Mouse (Mus musculus) right cerebral cortex, adult 2 months (tissue): Measurements from ENCODE around the gene Chek2.
A peak's percentile ranks its signal among the peaks of the same experiment; 100 is the strongest.
"Not testable (repeated sequence)": the region's sequence is repeated elsewhere in the genome, so short reads cannot be mapped to it uniquely, and the experiment has no call there.

Source experiments
- DNase-seq, 2 experiments: peaks; one replicate each; pipeline ENCODE4 v3.0.0; 2021 to 2022; ENCODE audit warnings: low spot score in 2 of 2

Gene Chek2

DNA sequence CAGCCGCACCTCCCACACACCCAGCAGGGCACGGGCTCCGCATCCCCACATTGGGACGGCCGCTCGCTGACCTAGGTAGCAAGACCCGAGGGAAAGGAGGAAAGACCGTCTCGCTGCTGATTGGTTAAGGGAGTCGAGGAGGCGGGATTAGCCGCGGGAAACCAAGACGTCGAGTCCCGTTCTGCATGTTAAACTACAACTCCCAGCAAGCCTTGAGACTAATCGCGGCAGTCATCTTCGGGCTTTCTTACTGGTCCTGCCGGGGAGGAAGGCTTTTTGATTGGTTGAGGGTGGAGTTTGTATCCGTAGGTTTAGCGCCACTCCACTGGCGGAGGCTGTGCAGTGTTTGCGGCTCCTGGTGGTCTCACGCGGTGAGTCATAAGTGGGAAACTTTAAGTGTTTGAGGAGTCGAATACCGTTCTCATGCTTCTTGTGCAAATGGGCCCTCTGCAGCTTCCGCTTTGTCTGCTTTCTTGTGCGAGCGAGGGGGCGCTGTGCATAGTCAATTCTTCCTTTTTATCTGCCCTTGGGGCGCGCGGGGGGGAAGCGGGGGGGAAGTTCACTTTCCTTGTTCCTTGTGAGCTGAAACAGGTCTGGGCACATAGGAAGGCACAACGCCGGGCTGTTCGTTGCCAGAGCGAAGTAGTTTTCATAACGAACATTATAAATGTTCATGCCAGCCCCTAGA, at the start of gene Chek2, which contains the start of gene Hscb:
Chek2 (plus strand) TSS at position 302 of the 688 bp plus-strand sequence.
Hscb (minus strand) TSS at position 100 of the 688 bp plus-strand sequence.
- DNase-seq: peak; percentile 99

DNA sequence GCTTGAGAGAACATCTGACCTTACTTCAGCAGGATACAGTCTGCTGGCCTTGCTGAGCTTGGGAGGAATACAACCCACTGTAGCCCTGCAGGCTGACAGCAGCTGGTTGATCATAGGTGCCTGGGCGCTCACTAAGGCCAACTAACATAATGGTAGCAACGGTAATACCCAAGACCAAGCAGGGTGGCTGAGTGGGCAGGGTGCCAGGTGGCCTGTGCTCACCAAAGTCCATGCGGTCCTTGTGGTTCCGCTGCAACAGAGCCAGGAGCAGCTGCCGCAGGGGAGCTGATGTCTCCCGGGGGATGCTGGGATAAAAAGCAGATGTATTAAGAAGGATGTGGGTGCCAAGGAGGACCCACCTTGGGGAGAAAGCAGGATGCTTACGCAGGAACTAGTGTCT, 45.4 kb upstream of the Chek2 start:
- no peak for DNase-seq

DNA sequence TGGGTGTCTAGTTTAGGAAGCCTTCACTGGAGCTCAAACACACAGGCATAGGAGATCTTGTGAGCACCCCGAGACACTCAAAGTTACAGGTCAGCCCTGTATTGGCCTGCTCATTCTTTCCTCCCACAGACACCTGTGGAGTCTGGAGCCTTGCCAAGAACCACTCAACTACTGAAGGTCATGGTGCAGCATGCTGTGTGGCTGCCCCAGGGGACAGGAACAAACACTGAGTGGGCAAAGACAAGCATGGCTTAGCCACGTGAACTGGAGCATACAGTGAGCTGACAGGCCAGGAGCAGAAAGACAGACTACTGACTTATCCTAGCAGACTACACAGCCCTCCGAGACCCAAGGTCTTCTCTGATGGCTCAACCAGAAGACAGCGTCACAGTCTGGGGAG, 42.1 kb upstream of the Chek2 start:
- no peak for DNase-seq

DNA sequence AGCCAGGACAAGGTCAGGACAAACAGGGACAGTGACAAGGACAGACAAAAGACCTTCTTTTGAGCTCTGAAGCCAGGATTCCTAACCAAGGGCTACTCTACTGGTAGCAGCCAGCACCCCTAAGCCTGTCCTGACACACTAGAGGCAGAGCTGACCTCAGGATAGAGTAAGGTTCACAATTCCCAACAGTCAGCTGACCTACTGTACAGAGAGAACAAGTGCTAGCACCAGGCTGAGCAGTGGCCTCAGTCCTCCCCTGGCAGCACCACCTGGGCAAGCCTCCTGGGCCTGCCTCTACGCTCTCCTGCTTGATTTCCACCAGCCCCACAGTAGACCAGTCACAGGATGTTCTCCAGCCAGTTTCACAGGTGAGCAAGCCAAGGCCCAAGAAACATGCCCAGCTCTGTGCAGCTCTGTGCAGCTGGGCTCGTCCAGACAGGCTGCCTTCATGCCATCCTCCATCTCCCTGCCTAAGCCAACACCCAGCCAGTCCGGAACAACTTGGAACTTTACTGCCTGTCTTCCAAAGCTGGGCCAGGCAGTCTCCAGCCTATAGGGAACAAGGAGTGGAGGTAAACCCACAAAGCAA, 38.6 kb upstream of the Chek2 start:
- no peak for DNase-seq

DNA sequence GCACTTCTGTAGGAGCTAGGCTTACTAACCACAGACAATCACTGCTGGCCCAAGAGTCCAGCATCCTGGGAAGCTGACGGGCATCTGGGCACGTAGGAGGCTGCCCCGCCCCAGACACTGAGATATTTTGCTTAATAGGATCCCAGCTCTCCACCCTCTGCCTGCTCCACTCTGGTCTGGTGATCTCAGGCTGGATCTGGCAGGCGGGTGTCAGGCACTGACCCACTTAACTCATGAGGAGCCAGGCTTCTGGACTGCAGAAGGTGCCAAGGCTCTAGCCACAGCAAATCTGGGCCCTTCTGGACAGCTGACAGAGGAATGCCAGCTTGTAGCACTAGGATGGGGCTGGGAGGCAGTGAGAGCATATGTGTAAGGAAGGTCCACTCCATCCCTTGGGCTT, 37.6 kb upstream of the Chek2 start:
- DNase-seq: no peak

DNA sequence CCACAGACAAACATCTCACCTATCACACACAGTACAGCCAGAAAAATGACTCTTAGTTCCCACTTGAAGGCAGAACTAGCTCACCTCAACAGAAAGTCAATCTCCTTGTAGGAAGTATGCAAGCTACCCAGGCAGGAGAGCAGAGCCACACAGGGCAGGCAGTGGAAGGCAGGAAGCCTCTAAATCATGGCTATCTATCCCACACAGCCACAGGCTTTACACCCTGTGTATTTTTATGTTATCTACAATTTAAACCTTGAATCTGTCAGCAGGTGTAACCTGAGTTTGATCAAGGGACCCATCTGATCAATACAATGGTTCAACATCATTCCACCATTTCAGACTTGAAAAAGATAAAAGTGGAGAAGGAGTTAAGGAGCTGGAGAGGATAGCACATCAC, 37.0 kb upstream of the Chek2 start:
- no peak for DNase-seq

DNA sequence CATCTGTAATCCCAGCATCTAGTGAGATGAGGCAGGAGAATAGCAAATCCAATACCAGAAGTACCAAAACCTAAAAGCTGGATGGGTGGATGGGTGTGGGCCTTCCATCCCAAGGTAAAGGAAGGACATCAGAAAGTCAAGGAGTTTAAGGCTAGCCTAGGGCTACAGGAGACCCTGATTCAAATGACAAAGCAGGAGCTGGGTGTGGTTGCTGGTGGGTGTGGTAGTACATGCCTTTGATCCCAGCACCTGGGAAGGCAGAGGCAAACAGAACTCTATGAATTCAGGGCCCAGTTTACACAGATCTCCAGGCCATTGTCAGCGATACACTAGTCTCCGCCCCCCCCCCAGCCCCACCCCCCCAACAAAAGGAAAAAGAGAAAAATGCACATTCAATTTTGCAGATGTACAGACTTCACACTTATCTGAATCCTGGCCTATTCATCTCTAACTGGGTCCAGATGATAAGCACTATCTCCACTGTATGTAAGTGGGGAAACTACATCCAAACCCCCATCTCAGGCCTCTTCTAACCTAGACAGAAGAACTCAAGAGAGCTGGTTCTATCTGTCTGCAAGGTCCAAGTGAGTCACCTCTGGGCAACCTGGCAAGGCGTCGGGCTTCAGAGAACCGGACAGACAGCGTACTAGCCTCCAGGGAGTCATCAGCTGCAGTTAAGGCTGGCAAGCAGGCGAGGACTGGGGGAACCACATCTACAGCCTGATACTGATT, 35.6 kb upstream of the Chek2 start:
- no peak for DNase-seq

DNA sequence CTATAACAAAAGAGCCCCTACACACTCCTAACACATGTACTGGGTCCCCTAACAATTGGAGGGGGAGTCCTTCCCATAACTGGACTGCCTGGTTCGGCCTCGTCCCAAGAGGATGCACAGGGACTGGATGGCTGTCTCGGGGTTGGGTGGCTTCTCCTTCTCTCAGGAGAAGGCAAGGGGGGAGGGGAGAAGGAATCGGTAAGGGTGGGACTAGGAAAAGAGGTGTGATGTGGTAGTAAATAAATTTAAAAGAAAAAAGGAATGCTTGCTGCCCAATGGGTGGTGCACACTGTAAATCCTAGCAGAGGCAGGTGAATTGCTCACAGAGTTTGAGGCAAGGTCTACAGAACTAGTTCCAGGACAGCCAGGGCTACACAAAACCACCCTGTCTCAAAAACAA, 33.6 kb upstream of the Chek2 start:
- DNase-seq: no peak

DNA sequence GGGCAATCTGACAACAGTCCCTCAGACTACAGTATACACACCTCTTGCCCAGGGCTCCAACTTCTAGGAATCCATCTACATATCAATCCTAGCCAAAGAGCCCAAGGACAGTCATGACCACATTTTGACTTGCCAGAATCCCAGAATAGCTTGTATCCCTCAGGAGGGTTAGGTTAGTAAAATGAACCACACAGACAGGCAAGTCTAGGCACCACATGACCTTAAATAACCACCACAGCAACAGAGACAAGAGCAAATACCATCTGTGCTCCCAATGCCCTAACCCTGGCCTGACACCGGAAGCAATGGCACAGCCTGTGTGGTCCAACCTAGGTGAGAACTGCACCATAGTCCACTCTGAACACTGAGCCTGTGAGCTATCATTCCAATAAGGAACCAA, 33.1 kb upstream of the Chek2 start:
- no peak for DNase-seq

DNA sequence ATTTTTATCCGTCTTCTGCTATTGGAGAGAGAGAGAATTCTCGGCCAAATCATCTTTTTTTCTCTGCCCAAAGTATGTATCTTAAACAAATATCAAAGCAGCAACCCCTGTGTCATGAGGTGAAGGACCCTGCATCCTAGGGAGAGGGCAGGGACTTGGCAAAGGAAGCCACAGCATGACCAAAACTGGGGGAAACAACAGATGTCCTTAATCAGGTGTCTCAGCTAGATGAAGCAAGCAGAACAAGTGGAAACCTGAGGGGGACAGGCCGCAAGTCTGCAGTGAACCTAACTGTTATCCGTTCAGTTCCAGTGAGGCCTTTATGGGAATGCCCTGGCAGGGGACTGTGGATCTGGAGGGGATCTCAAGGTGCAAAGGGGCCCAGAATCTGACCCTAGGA, 32.3 kb upstream of the Chek2 start:
- DNase-seq: no peak

DNA sequence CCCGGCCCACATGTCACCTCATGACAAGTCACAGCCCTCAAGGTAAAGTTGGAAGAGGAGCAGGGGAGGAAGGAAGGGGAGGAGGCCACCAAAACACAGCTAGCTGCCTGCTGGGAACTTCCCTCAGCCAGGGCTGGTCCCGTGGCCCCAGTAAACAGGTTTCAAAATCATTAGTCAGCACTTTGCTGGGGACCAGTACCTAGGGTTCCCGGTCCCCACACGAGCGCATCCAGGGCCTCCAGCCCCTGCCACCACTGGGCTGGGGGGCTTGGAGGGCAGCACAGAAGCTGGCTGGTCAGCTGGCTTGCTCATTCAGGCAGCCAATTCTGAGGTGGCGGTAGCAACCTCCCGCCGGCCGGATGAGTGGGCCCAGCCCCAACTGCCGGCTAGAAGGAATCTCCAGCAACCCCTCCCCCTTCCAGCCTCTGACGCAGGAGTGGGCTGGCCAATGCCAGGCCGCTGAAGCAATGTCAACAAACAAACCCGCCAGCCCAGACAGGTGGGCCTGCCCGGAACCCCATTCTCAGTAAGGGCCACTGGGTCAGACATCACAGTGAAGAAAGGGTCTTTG, 31.6 kb upstream of the Chek2 start:
- DNase-seq: peak; percentile 81 to 89

DNA sequence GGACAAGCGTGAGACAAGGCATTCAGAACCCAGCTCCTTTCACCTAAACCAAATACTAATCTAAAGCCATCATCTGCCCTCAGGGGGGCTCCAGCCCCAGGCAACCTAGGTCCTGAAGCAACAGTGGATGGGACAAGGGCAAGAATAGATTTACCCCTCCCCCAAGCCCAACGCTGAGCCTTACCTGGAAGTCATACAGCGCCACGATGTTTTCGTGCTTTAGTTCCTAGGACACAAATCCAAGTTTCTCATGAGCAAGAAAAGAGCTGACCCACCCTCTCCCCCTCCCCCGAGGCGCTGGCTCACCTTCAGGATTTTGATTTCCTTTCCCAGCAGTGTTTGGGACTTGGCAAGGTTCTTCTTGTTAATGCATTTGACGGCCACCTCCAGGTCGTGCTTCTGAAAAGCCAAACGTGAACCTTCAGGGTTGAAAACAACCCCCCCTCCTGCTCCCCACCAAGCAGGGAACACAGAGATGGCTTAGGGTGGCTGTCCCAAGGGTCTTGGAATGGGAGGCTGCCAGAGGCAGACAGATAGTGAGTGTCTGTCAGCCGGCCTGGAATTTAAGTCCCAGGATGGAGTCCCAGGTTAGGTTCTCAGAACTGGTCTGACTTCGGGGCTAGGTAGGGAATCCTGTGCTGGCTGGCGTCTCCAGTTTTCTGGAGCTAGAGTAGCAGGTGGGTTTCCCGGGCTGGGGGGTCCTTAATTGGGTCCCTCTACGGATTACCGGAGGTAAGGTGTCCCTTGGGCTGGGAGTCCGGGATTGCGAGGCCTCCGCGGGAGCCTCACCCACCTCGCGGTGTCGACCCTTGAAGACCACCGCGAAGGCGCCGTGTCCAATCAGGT, 30.7 kb upstream of the Chek2 start:
- DNase-seq: no peak

DNA sequence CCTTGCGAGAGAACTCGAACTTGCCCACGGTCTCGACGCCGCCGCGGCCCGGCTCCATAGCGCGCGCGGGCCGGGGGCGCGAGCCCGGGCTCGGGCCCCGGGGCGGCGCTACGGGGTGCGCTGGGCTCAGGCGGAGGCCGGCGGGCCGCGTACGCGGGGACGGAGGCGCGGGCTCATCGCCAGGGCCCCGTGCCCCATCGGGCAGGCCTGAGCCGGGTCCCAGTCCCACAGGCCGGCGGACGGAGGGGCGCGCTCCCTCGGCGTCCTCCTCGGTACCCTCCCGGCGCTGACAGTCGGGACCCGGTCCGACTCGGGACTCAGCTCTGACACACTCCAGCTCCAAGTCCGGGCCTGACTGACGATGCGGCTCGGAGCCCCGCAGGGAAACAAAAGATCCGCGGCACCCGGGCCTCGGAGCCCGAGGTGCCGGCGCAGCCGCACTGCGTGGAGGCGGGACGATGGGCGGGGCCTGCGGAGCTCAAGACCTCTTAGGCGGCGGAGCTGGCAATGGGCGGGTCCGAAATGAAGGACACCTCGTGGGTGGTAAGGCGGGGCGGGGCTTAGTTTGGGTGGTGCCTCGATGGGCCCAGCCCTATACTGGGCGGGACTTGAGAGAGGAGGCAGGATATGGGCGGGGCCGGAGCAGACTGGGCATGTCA, 30.0 kb upstream of the Chek2 start, which contains the start of gene Ulk1:
Ulk1 (minus strand) TSS at position 431 of the 659 bp plus-strand sequence.
- DNase-seq: peak; percentile 99

DNA sequence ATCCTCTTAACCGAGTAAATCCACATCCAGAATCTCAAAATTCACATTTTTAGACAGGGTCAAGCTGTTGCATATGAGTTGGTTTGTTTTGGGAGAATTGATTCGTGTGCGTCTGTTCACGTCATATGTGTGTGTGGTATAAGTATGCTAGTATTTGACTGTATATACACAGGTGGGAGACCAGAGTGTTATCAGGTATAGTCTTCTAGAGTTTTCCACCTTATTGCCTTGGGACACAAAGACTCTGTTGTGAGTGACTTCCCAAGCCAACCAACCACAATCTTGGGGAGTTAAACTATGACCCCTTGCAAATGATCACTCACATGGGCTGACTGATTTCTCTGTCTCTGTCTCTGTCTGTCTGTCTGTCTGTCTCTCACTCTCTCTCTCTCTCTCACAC, 15.4 kb upstream of the Chek2 start:
- DNase-seq: no peak

DNA sequence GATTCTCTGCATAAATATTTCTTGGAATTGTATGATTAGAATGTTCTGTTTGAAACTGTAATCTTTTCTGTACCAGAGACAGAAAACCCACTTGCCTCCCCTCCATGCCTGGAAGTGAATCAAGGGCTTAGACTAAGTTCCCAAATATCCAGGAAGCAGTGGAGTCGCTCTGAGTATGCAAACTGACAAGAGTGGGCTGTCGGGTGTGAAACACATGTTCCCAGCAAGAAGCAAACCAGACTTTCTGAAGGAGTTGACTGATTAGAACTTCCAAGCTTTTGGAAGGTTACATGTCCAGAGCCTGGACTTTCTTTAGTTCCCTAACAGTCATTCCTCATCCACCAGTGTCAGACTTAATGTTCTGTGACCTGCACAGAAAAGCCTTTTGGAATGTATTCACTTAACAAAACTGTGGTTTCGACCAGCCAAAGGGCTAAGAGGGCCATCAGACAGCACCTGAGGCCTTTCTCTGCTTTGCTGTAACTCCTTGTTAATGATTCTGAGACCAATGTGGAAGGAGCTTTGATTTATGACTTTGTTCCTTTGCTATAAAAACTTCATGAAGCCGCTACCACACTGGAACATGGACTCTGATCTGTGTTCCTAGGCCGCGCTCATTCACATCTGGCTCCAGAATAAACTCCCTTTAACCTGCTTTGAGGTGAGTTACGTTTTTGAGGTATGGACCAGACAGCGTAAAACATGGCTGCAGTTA, 12.8 kb upstream of the Chek2 start:
- DNase-seq: peak in 1 of 2 experiments; percentile 10

DNA sequence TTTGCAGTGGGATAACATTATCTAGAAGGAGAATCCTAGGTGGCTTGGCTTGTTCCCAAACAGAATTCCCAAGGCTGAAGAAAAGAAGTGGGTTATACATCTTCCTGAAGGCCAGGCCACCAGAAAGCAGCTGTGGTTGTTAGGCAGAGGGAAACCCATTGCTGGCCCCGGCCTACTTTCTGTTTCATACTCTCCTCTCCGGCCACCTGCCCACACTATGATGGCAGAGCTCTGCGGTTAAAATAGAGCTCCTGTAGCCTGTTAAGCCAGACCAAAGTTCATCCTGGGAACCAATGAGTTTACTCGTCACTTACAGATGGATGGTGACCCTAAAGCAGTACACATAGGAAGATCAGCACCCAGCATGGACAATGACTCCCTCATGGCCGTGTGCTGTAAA, 12.2 kb upstream of the Chek2 start:
- no peak for DNase-seq

DNA sequence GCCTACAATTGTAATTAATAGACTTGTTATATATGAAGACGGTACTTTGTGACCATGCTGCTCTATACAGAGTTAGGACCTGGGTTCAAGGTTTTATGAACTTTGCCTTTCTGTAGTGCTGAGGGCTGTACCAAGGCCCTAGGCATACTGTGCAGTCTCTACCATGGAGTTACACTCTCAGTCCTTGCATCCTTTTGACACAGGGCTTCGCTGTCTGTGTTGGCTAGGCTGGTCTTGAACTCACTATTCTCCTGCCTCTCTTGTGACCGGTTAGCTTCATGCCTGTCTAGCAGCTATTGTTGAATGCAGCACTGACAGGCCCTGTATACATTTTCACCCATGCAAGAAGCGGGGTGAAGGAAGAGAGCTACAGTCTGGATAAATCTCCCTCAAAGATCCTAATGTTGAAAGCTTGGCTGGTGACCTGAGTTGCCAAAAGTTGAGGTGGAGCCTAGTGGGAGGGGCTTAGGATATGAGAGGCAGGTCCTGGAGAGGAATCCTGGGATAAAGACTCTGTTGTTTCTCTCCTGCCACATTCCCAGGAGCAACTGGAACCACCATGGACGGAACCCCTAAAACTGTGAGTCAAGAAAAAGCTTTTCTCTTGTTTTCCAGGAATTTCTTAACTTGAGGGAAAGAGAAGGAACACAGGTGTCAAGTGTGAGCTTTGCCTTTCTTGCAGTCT, 8.6 kb upstream of the Chek2 start:
- no peak for DNase-seq

DNA sequence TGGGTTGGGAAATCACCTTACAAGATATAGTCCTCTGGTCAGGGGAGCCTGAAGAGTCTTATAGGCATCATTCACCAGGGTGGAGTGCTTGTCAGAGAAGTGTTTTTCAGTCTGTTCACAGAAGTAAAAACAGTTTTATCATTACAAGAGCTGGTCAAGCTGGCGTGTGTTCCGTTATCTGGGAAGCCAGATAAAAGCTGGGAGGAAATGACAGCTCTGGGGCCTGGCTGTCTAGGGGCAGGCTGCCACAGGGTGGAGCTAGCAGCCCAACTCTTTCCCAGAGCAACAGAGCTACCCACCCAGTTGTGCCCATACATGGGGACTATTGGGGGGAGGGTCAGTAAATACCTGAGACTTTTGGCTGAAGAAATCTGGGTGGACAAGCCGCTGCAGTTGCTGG, 3.8 kb upstream of the Chek2 start:
- DNase-seq: peak; percentile 42 to 66

DNA sequence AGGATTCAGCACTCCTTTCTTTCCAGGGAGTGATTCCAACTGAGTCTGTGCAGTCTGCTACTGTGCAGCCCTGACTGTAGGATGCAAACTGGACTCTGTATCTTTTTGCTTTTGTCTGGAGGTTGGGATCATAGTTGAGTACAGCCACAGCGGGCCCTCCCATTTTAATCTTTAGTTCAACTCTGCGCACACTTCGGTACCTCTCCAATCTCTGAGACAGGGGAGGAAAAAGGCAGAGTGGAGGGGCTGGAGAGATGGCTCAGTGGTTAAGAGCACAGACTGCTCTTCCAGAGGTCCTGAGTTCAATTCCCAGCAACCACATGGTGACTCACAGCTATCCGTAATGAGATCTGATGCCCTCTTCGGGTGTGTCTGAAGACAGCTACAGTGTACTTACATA, 1.8 kb upstream of the Chek2 start:
- not testable (repeated sequence) for DNase-seq
